Mouse (Mus musculus): ENCODE data around the gene Ooep.

DNA sequence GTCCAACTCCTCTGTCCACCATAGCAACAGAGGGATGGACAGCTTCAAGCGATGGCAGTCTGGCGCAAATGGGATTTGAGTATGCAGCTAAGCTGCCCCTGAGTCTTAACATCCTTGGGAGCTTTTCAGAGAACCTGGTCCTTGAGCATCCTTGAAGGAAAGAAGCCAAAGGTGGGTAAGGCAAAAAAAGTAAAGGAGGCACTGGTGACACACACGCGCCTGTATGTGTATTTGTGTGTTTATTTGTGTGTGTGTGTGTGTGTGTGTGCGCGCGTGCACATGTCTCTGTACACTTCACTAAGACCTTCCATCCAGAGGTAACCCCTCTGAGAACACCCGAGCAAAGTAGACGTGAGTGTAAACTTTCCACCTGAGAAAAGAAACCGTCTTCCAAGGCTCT, 15.2 kb upstream of the Ooep start:
- TF ChIP-seq POLR2A (IDR thresholded peaks at IDR 0.05; ENCODE audit: borderline replicate concordance, low read depth, low read length), result no peak
- no peak for TF ChIP-seq CTCF (IDR thresholded peaks at IDR 0.05; ENCODE audit: low read depth, low read length)
